17 mouse cellular contexts compared by ENCODE assay signal in the genomic region with DNA sequence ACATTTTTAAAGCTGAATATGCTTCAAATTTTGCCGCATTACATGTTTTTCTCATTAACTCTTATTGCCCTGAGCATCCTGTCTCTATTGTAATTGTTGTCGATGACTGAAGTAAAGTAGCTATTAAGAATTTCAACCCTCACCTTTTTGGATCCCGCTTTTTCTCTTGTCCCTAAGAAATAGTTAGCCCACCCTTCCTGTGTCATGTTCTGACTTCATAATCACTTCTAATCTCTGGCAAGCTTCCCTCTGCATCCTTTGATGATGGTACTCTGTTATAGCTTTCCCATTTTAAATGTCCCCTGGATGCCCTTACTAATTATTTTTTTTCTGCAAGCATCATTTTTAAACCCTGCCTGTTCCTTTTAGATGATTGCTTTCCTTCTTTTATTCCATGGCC.
"Had no signal": no experiment of that assay in that cellular context is flagged by ENCODE, and none has a peak within 500 bp of the region (broad histone marks: within the 10 kb centered on the region; RNA-seq: fewer than 3 reads in every experiment).

No protein-coding gene starts in this region.

- H3K4me1 ChIP-seq: lung, embryonic 15.5 days; megakaryocyte, embryonic 14.5 days; midbrain, embryonic 13.5 days; midbrain, embryonic 15.5 days; neural tube, embryonic 12.5 days; stomach, embryonic 15.5 days had no signal

- H3K4me3 ChIP-seq: lung, embryonic 15.5 days; megakaryocyte, embryonic 14.5 days; midbrain, embryonic 13.5 days; midbrain, embryonic 15.5 days; neural tube, embryonic 12.5 days; stomach, embryonic 15.5 days had no signal

- ATAC-seq: lung, postnatal 0 days; midbrain, embryonic 13.5 days; midbrain, embryonic 15.5 days had no signal

- H3K27me3 ChIP-seq: lung, embryonic 15.5 days; megakaryocyte, embryonic 14.5 days; midbrain, embryonic 13.5 days; midbrain, embryonic 15.5 days; neural tube, embryonic 12.5 days; stomach, embryonic 15.5 days had no signal

- DNase-seq: lung, adult 2 months; lung, postnatal 14 days; lung, postnatal 36 days; right cerebral cortex, postnatal 14 days; thymus, adult 2 months; thymus, postnatal 25 days; thymus, postnatal 4 days had no signal

- H3K9me3 ChIP-seq: lung, embryonic 15.5 days; megakaryocyte, embryonic 14.5 days; midbrain, embryonic 13.5 days; midbrain, embryonic 15.5 days; neural tube, embryonic 12.5 days; stomach, embryonic 15.5 days had no signal

- H3K27ac ChIP-seq: lung, embryonic 15.5 days; macrophage; midbrain, embryonic 13.5 days; midbrain, embryonic 15.5 days; neural tube, embryonic 12.5 days; stomach, embryonic 15.5 days; stomach, postnatal 0 days had no signal

- H3K4me2 ChIP-seq: lung, embryonic 15.5 days; midbrain, embryonic 11.5 days; midbrain, embryonic 13.5 days; midbrain, embryonic 15.5 days; neural tube, embryonic 12.5 days; stomach, embryonic 15.5 days had no signal

- H3K36me3 ChIP-seq: lung, embryonic 15.5 days; midbrain, embryonic 13.5 days; midbrain, embryonic 15.5 days; neural tube, embryonic 12.5 days; stomach, embryonic 15.5 days had no signal

- H3K9ac ChIP-seq: lung, embryonic 15.5 days; midbrain, embryonic 13.5 days; midbrain, embryonic 15.5 days; neural tube, embryonic 12.5 days; stomach, embryonic 15.5 days had no signal
